Mouse (Mus musculus) CH12.LX (cell line): Measurements from ENCODE around the gene Gm6096.

ENCODE experiments used
- CTCF ChIP-seq, 2 experiments: IDR thresholded peaks in 1 of 2; conservative IDR thresholded peaks in 1 of 2; 2 replicates each; pipeline ENCODE4 v1.5.1; 2011 to 2012; ENCODE audit warnings: low read depth in 2 of 2, low read length in 2 of 2, improper control_type of control experiment in 1 of 2, inconsistent platforms in 1 of 2, mild to moderate bottlenecking in 1 of 2, moderate library complexity in 1 of 2
- EP300 ChIP-seq: IDR thresholded peaks from 2 replicates; pipeline ENCODE4 v1.6.1; 2011; ENCODE audit warnings: low read length, improper control_type of control experiment
- GABPA ChIP-seq: IDR thresholded peaks from 2 replicates; pipeline ENCODE4 v1.6.1; 2012; ENCODE audit warnings: low read depth, low read length, improper control_type of control experiment, inconsistent platforms; ENCODE audit not compliant: insufficient replicate concordance
- JUND ChIP-seq: conservative IDR thresholded peaks from 2 replicates; pipeline ENCODE4 v1.6.1; 2011; ENCODE audit warnings: low read depth, low read length, improper control_type of control experiment
- MAFK ChIP-seq: IDR thresholded peaks from 2 replicates; pipeline ENCODE4 v1.6.1; 2011; ENCODE audit warnings: low read length, improper control_type of control experiment; ENCODE audit not compliant: insufficient replicate concordance
- NRF1 ChIP-seq: IDR thresholded peaks from 2 replicates; pipeline ENCODE4 v1.6.1; 2014; ENCODE audit warnings: low read depth, mild to moderate bottlenecking, inconsistent platforms, low read length, improper control_type of control experiment, moderate library complexity
- POLR2A ChIP-seq: IDR thresholded peaks from 2 replicates; pipeline ENCODE4 v1.6.1; 2011; ENCODE audit warnings: low read depth, mild to moderate bottlenecking, improper control_type of control experiment, low read length
- USF1 ChIP-seq: IDR thresholded peaks from 2 replicates; pipeline ENCODE4 v1.6.1; 2014; ENCODE audit warnings: low read depth, mild to moderate bottlenecking, inconsistent platforms, low read length, improper control_type of control experiment
- USF2 ChIP-seq: conservative IDR thresholded peaks from 2 replicates; pipeline ENCODE4 v1.6.1; 2011; ENCODE audit warnings: low read depth, low read length, improper control_type of control experiment
- ZKSCAN1 ChIP-seq: IDR thresholded peaks from 2 replicates; pipeline ENCODE4 v1.6.1; 2012; ENCODE audit warnings: low read depth, inconsistent platforms, low read length, improper control_type of control experiment, borderline replicate concordance

- no peak for TF ChIP-seq EP300
- no peak for TF ChIP-seq MAFK
- TF ChIP-seq POLR2A, result no peak
- no peak for TF ChIP-seq CTCF (conservative IDR thresholded peaks at IDR 0.05 in 1 of 2, IDR thresholded peaks at IDR 0.05 in 1 of 2; ENCODE audit: low read depth in 2 of 2, low read length in 2 of 2)
- TF ChIP-seq NRF1, result no peak
- no peak for TF ChIP-seq ZKSCAN1
- no peak for TF ChIP-seq GABPA
- no peak for TF ChIP-seq USF1
- no peak for TF ChIP-seq JUND
- no peak for TF ChIP-seq USF2
Observed at GRCm38 (mm10) chr7:34229153-34229552, 21.7 kb upstream of the Gm6096 start.
